Comparison of ENCODE assay signal across 9 mouse cellular contexts in the genomic region with DNA sequence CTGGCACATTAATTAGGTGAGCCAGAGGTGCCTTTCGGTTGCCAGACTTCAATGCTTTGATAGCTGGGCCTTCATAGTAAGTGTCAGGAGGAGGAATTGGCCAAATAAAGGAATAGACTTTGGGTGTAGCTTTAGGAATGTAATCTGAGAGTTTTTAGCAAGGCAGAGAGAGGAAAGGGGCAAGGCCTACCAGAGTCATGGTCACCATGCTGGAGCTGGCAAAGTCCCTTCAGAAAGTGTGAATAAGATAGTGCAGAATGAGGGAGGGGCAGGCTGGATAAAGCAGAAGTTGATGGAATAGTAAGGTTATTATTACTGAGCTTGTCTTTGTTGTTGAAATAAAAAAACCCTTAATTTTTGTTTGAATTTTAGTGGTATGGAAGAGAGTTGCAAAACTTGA. TPM values are rescaled to one million over a fixed set of nuclear protein-coding genes. Genes with fewer than 3 reads are reported as not detected.
DNase-seq lines count a peak whose midpoint lies in the region; ATAC-seq and TF ChIP-seq lines count a peak whose summit lies in the region.
"Had no signal": no experiment of that assay in that cellular context is flagged by ENCODE, and none has a peak within 500 bp of the region (broad histone marks: within the 10 kb centered on the region; RNA-seq: fewer than 3 reads in every experiment).

No protein-coding gene starts in this region.

- 0 out of 2 replicates have a peak overlapping the region, but pooled peaks have one; percentile 47 for H3K27ac ChIP-seq in liver, adult 2 months (replicated peaks; ENCODE audit: insufficient read depth, low read depth, low read length)
- H3K27ac ChIP-seq in embryonic facial prominence, embryonic 11.5 days (replicated peaks; ENCODE audit: low read depth, low read length): no peak overlapping the region
- no peak overlapping the region; the same call in 1 of the 2 replicates for H3K27ac ChIP-seq in intestine, embryonic 15.5 days
- H3K27ac ChIP-seq in neural tube, embryonic 14.5 days (ENCODE audit: low read depth, low read length): peak overlapping the region; percentile 90; the same call in 1 of the 2 replicates

- H3K9me3 ChIP-seq in embryonic facial prominence, embryonic 11.5 days (replicated peaks; ENCODE audit: control insufficient read depth, low read length): no peaks in the 10 kb centered on the region
- no peaks in the 10 kb centered on the region for H3K9me3 ChIP-seq in intestine, embryonic 15.5 days
- H3K9me3 ChIP-seq in neural tube, embryonic 14.5 days (ENCODE audit: control insufficient read depth, low read length): no peaks in the 10 kb centered on the region

- no peaks in the 10 kb centered on the region for H3K27me3 ChIP-seq in liver, adult 2 months (ENCODE audit: control insufficient read depth, insufficient read depth, low read length)
- no peaks in the 10 kb centered on the region for H3K27me3 ChIP-seq in embryonic facial prominence, embryonic 11.5 days (ENCODE audit: control insufficient read depth, insufficient read depth, low read length)
- H3K27me3 ChIP-seq in intestine, embryonic 15.5 days (replicated peaks): no peaks in the 10 kb centered on the region
- no peaks in the 10 kb centered on the region for H3K27me3 ChIP-seq in neural tube, embryonic 14.5 days (ENCODE audit: control insufficient read depth, insufficient read depth, low read length)

- H3K4me2 ChIP-seq in embryonic facial prominence, embryonic 11.5 days (ENCODE audit: low read depth, low read length): peak overlapping the region; percentile 59
- peak overlapping the region; percentile 72 for H3K4me2 ChIP-seq in intestine, embryonic 15.5 days (replicated peaks)
- H3K4me2 ChIP-seq in neural tube, embryonic 14.5 days (ENCODE audit: low read depth, low read length): peak overlapping the region; percentile 84

- TF ChIP-seq CTCF in liver, adult 2 months (IDR thresholded peaks at IDR 0.05; ENCODE audit: low read depth, low read length): no peak

- H3K4me1 ChIP-seq in liver, adult 2 months (ENCODE audit: control insufficient read depth, insufficient read depth, low read length): peaks cover 11% of the 10 kb centered on the region
- H3K4me1 ChIP-seq in embryonic facial prominence, embryonic 11.5 days (ENCODE audit: control insufficient read depth, insufficient read depth, low read length): no peaks in the 10 kb centered on the region
- H3K4me1 ChIP-seq in intestine, embryonic 15.5 days (replicated peaks): peaks cover 5% of the 10 kb centered on the region; the same call in 1 of the 2 replicates
- peaks cover 9% of the 10 kb centered on the region; the same call in 1 of the 2 replicates for H3K4me1 ChIP-seq in neural tube, embryonic 14.5 days (ENCODE audit: control insufficient read depth, insufficient read depth, low read length)

- H3K4me3 ChIP-seq in liver, adult 2 months (ENCODE audit: insufficient read depth, low read depth, low read length): peak overlapping the region; percentile 79
- H3K4me3 ChIP-seq in embryonic facial prominence, embryonic 11.5 days (ENCODE audit: low read depth, low read length): peak overlapping the region; percentile 69
- H3K4me3 ChIP-seq in intestine, embryonic 15.5 days (replicated peaks): peak overlapping the region; percentile 76
- H3K4me3 ChIP-seq in neural tube, embryonic 14.5 days (ENCODE audit: low read depth, low read length): peak overlapping the region; percentile 72

- H3K9ac ChIP-seq in liver, adult 2 months (ENCODE audit: low read depth, low read length): peak overlapping the region; percentile 72
- peak overlapping the region; percentile 86 for H3K9ac ChIP-seq in embryonic facial prominence, embryonic 11.5 days (replicated peaks; ENCODE audit: low read length)
- H3K9ac ChIP-seq in intestine, embryonic 15.5 days: peak overlapping the region; percentile 75
- peak overlapping the region; percentile 85 for H3K9ac ChIP-seq in neural tube, embryonic 14.5 days (replicated peaks; ENCODE audit: low read depth, low read length)

- TF ChIP-seq POLR2A in liver, adult 2 months (IDR thresholded peaks at IDR 0.05; ENCODE audit: extremely low read depth, insufficient read depth, low read length): no peak

- peaks cover 7% of the 10 kb centered on the region; the same call in 1 of the 2 replicates for H3K79me2 ChIP-seq in liver, adult 2 months (ENCODE audit: control insufficient read depth, insufficient read depth, low read length)

- ATAC-seq in embryonic facial prominence, embryonic 11.5 days (replicated peaks; ENCODE audit: insufficient number of reproducible peaks, low FRiP score, low TSS enrichment, low read depth): no peak
- no peak for ATAC-seq in intestine, embryonic 15.5 days
- ATAC-seq in neural tube, embryonic 14.5 days (ENCODE audit: low read depth): no peak

- WGBS in liver, adult 2 months: 21% methylated on average over 1 of the region's 1 CpGs
- whole genome bisulfite sequencing in embryonic facial prominence, embryonic 11.5 days: 35% methylated on average over 1 of the region's 1 CpGs
- WGBS in intestine, embryonic 15.5 days: 23% methylated on average over 1 of the region's 1 CpGs
- WGBS in neural tube, embryonic 14.5 days: 15% methylated on average over 1 of the region's 1 CpGs

- peaks cover 17% of the 10 kb centered on the region for H3K36me3 ChIP-seq in liver, adult 2 months (ENCODE audit: control insufficient read depth, insufficient read depth, low read length)
- no peaks in the 10 kb centered on the region; the same call in 1 of the 2 replicates for H3K36me3 ChIP-seq in embryonic facial prominence, embryonic 11.5 days (replicated peaks; ENCODE audit: control insufficient read depth, insufficient read depth, low read depth, low read length)
- no peaks in the 10 kb centered on the region for H3K36me3 ChIP-seq in intestine, embryonic 15.5 days
- H3K36me3 ChIP-seq in neural tube, embryonic 14.5 days (ENCODE audit: control insufficient read depth, insufficient read depth, low read length): peaks cover 10% of the 10 kb centered on the region

- no peak for DNase-seq in liver, adult 2 months (ENCODE audit: extremely low read depth, low read depth, low spot score)
- DNase-seq in liver: no peak
- no peak for DNase-seq in embryonic facial prominence, embryonic 11.5 days (ENCODE audit: low spot score)
- DNase-seq in thymus, postnatal 4 days: no peak
- no peak for DNase-seq in testis, postnatal 14 days (ENCODE audit: low spot score)
- DNase-seq in urinary bladder, postnatal 10 days (ENCODE audit: low spot score): no peak
- DNase-seq: embryo, embryonic 11 days had no signal

RNA-seq across cellular contexts. Expression of a gene that starts 1.0 kb away (rescaled TPM):
- total RNA-seq in liver, adult 2 months (2014; rRNA removed): 8.1 and 9.4 TPM in 2 replicates
- 0.71 and 1.5 TPM in 2 replicates for polyA plus RNA-seq in liver, adult 2 months (2012; rRNA removed)
- polyA plus RNA-seq in embryonic facial prominence, embryonic 11.5 days (2014; fragmentation: Nextera tagmentation; extraction: Ambion mirVana): 18.8 and 19.1 TPM in 2 replicates
- 10.2 and 11.3 TPM in 2 replicates for polyA plus RNA-seq in intestine, embryonic 15.5 days (2015; fragmentation: Nextera tagmentation; extraction: Ambion mirVana)
- polyA plus RNA-seq in neural tube, embryonic 14.5 days (2014; fragmentation: Nextera tagmentation; extraction: Ambion mirVana): 21.5 and 22.2 TPM in 2 replicates

RNA-seq across cellular contexts. Expression of a gene that starts 13.5 kb away (rescaled TPM):
- not detected in 2 replicates for total RNA-seq in liver, adult 2 months (2014; rRNA removed)
- polyA plus RNA-seq in liver, adult 2 months (2012; rRNA removed): not detected in 2 replicates
- polyA plus RNA-seq in embryonic facial prominence, embryonic 11.5 days (2014; fragmentation: Nextera tagmentation; extraction: Ambion mirVana): not detected in 2 replicates
- not detected in 2 replicates for polyA plus RNA-seq in intestine, embryonic 15.5 days (2015; fragmentation: Nextera tagmentation; extraction: Ambion mirVana)
- not detected in 2 replicates for polyA plus RNA-seq in neural tube, embryonic 14.5 days (2014; fragmentation: Nextera tagmentation; extraction: Ambion mirVana)

Comparison
In these comparisons a context has a peak if more than half of its experiments do, and no peak if none do; other contexts are left out.
1. H3K27ac ChIP-seq: peak in liver, adult 2 months (single experiment) and neural tube, embryonic 14.5 days (single experiment); none in embryonic facial prominence, embryonic 11.5 days (single experiment) and intestine, embryonic 15.5 days (single experiment).
2. Peak in every context shown above with its lines, with median percentiles within 50 percentile points of each other: H3K4me3 ChIP-seq, H3K9ac ChIP-seq and H3K4me2 ChIP-seq.